Mouse (Mus musculus) forebrain, postnatal 0 days (tissue): Measurements from ENCODE around the gene Trim67. TPM values are rescaled to one million over a fixed set of nuclear protein-coding genes. Genes with fewer than 3 reads are reported as not detected.

ENCODE experiments used
- ATAC-seq: fragments of 200-750 bp; cut with Nextera tagmentation; 2 replicates; pipeline ENCODE4 v1.8.0; 2017; ENCODE audit warnings: mild to moderate bottlenecking, moderate library complexity
- DNase-seq: peaks from one replicate; pipeline ENCODE4 v3.0.0-alpha.2; 2015
- H3K27ac ChIP-seq: fragments of 300-500 bp; sonication (generic); 2 replicates; pipeline ENCODE4 v1.5.1; 2014; ENCODE audit warnings: low read depth, mild to moderate bottlenecking, antibody characterized with exemption, low read length, moderate library complexity, mixed read lengths
- H3K27me3 ChIP-seq: fragments of 300-500 bp; sonication (generic); 2 replicates; pipeline ENCODE4 v1.6.1; 2014; ENCODE audit warnings: mild to moderate bottlenecking, low read length, mixed read lengths; ENCODE audit not compliant: insufficient read depth
- H3K36me3 ChIP-seq: fragments of 300-500 bp; sonication (generic); 2 replicates; pipeline ENCODE4 v1.6.1; 2014; ENCODE audit warnings: mild to moderate bottlenecking, moderate library complexity; ENCODE audit not compliant: insufficient read depth
- H3K4me1 ChIP-seq: fragments of 300-500 bp; sonication (generic); 2 replicates; pipeline ENCODE4 v1.6.1; 2014; ENCODE audit warnings: antibody characterized with exemption; ENCODE audit not compliant: insufficient read depth
- H3K4me2 ChIP-seq: fragments of 300-500 bp; sonication (generic); 2 replicates; pipeline ENCODE4 v1.6.1; 2014; ENCODE audit warnings: low read depth, mild to moderate bottlenecking, moderate library complexity
- H3K4me3 ChIP-seq: fragments of 300-500 bp; sonication (generic); 2 replicates; pipeline ENCODE4 v1.5.1; 2014; ENCODE audit warnings: low read depth, low read length, mixed read lengths
- H3K9ac ChIP-seq: fragments of 300-500 bp; sonication (generic); 2 replicates; pipeline ENCODE4 v1.6.1; 2014; ENCODE audit warnings: mild to moderate bottlenecking
- H3K9me3 ChIP-seq: fragments of 300-500 bp; sonication (generic); 2 replicates; pipeline ENCODE4 v1.6.1; 2016; ENCODE audit warnings: low read length
- CTCF ChIP-seq: sonication (generic); IDR thresholded peaks from 2 replicates; pipeline ENCODE4 v1.5.1; 2016; ENCODE audit warnings: antibody characterized with exemption, control low read depth, low read depth
- WGBS: fragments of 180-500 bp; shearing (Covaris S2); extraction: QIAGEN DNeasy Blood & Tissue Kit; methylation state at CpG from one replicate; pipeline ENCODE4 v1.1.7; 2014; 5-methylcytosine and 5-hydroxymethylcytosine counted together
- polyA plus RNA-seq: library from polyadenylated mRNA; unstranded; fragments of >200 nt; fragmentation: Nextera tagmentation; extraction: Ambion mirVana; gene quantifications from 2 replicates; pipeline ENCODE4 v1.2.1, GENCODE M21; 2015
- total RNA-seq: library from RNA; depleted of rRNA; stranded (reverse); fragments of >200 nt; gene quantifications from 2 replicates; pipeline ENCODE4 v1.2.3, GENCODE M21; 2014

Trim67 gene
- total and polyA plus RNA-seq, 2 experiments from 2014 or later = 25.7 to 68.3 TPM

DNA sequence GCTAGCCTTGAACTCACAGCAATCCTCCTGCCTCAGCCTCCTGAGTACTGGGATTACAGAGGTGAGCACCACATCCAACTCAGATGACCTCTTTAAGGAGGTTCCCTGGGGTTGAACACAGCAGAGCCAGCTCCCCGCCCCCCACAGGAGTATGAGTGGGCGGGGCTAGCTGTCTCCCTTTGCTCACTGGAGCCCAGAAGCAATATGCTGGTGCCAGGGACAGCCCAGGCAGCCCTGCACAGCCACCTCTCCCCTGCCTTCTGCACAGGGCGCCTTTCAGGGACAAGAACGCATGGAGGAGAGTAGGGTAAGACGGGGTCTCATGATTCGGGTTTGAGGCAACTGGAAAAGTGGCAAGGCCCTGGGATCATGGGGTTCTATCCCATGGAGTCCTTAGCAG, 38.6 kb downstream of the Trim67 start:
- WGBS = 81% methylated on average over 6 of the region's 6 CpGs
- Histone ChIP-seq H3K27ac (no peak overlapping the region), H3K27me3 (no peaks in the 10 kb centered on the region), H3K4me1 (no peaks in the 10 kb centered on the region), H3K4me2 (no peak overlapping the region), H3K36me3 (peaks cover 49% of the 10 kb centered on the region), H3K9me3 (no peaks in the 10 kb centered on the region), H3K9ac (no peak overlapping the region), H3K4me3 (no peak overlapping the region)
- TF ChIP-seq CTCF = no peak
- DNase-seq (no peak), ATAC-seq (no peak)

DNA sequence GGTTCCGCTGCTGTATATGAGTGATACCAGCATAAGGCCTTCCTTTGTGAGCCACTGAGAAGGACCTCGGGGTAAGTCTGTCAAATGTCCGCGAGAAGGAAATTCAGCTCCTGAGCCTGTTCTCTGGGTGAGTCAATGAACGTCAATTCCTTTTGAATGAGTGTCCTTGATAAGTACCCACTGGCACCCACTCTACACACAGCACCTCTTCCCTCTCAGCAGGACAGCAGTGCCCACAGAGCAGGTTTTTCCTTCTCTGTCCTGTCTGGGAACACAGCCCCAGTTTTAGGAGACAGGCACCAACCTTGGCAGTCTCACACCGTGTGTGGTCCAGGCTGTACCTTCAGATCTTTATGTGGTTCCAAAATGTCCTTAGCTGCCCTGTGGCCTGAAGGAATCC, 39.0 kb downstream of the Trim67 start:
- no peaks in the 10 kb centered on the region for H3K4me1 ChIP-seq
- H3K27ac ChIP-seq = no peak overlapping the region
- TF ChIP-seq CTCF = no peak
- no peak overlapping the region for H3K4me3 ChIP-seq
- H3K9ac ChIP-seq = no peak overlapping the region
- H3K36me3 ChIP-seq = peaks cover 45% of the 10 kb centered on the region
- H3K27me3 ChIP-seq = no peaks in the 10 kb centered on the region
- no peak overlapping the region for H3K4me2 ChIP-seq
- no peak for ATAC-seq
- WGBS = 85% methylated on average over 6 of the region's 6 CpGs
- DNase-seq = no peak
- H3K9me3 ChIP-seq = no peaks in the 10 kb centered on the region

DNA sequence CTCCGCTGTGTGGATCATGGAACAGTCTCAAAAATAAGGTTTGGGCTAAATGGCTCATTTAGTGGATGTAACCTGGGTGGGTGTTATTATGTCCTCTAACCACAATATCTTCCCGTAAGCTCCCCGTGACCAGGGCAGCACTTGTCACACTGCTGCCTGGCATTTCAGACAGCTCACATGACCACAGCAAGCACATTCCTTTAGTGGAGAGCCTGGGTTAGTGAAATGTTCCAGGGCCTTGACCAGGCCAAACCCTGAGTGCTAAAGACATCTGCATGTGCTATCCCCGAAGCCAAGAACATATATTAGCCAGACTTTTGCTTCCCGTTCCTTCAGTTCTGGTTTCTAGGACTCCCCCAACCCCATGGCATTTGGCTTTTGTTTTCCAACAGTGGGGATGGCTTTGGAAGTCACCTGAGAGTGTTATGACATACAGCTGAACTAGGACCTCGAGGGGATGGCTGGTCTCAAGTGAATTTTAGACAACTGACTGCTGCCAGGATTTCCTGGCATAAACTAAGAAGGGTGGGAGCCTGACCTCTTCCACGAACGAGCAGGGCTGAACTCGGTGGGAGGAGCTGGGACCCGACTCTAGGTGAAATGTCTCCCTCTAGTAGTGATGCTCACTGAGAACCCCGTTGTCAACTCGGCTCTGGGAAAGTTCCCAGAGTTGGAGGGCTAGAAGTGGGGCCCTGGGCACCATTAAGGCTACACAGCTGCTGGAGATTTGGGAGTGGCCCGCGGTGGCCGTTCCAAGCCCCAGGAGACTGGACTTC, 40.7 kb downstream of the Trim67 start:
- H3K9me3 ChIP-seq = no peaks in the 10 kb centered on the region
- H3K4me1 ChIP-seq = no peaks in the 10 kb centered on the region
- H3K27me3 ChIP-seq = no peaks in the 10 kb centered on the region
- no peak for TF ChIP-seq CTCF
- 45% methylated on average over 15 of the region's 15 CpGs for WGBS
- H3K4me2 ChIP-seq = no peak overlapping the region
- no peak overlapping the region for H3K4me3 ChIP-seq
- ATAC-seq (no peak), DNase-seq (no peak)
- H3K27ac ChIP-seq = no peak overlapping the region
- H3K36me3 ChIP-seq = peaks cover 34% of the 10 kb centered on the region
- no peak overlapping the region for H3K9ac ChIP-seq

DNA sequence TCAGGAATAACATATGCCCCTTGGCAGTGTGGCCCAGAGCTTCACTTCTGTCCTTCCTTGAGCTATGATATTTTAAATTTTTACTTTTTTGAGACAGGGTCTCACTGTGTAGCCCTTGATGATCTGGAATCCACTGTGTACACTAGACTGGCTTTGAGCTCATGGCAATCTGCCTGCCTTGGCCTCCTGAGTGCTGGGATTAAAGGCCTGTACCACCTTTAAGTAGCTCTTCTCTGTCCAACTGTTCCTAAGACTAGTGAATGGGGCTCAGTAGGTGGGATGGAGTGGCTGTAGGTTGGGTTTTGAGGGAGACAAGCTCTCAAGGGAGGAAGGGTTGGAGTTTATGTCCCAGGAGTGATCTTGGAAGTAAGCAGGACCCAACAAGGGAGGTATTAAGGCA, 43.0 kb downstream of the Trim67 start:
- no peak overlapping the region for H3K9ac ChIP-seq
- H3K27me3 ChIP-seq = no peaks in the 10 kb centered on the region
- H3K9me3 ChIP-seq = no peaks in the 10 kb centered on the region
- H3K36me3 ChIP-seq = peaks cover 34% of the 10 kb centered on the region
- no peak overlapping the region for H3K4me3 ChIP-seq
- ATAC-seq (no peak), DNase-seq (no peak)
- no peak overlapping the region for H3K27ac ChIP-seq
- no peaks in the 10 kb centered on the region for H3K4me1 ChIP-seq
- H3K4me2 ChIP-seq = no peak overlapping the region
- TF ChIP-seq CTCF = no peak

DNA sequence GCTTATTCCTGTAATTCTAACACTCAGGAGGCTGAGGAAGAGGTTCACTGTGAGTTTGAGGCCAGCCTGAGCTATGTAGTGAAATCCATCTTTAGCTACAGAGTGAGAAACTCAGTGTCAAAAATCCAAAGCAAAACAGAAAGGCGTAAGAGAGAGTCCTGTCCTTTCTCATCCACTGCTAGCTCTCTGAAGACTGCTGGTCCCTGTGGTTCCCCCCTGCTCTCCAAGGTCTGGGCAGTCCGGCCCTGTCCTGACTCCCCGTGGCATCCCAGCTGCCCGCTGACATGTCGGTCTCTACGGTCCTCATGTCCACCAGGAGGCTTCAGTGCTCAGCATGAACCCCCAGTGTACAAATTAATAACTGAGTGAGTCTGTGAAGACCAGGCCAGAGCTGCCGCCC, 43.4 kb downstream of the Trim67 start:
- Histone ChIP-seq H3K4me2 (no peak overlapping the region), H3K36me3 (peaks cover 38% of the 10 kb centered on the region), H3K27ac (no peak overlapping the region), H3K4me3 (no peak overlapping the region), H3K27me3 (no peaks in the 10 kb centered on the region), H3K9me3 (no peaks in the 10 kb centered on the region), H3K9ac (no peak overlapping the region), H3K4me1 (no peaks in the 10 kb centered on the region)
- no peak for ATAC-seq
- DNase-seq = no peak
- 76% methylated on average over 7 of the region's 7 CpGs for WGBS
- no peak for TF ChIP-seq CTCF

DNA sequence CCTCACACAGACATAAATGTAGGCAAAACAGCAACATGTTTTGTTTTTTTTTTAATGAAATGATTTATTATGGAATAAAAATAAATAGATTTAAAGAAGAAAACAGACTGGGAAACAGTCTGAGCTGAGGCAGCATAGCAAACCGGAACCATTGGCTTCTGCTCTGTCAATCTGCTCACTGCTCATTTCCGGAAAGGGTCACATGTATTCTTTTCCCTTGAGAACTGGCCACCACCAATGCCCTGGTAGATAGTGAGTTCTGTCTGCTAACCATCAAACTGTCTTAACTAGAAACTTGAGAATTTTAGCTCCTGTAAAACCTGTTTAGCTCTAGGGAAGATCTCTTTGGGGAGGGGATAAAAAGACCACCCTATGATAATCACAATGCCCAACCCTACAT, 44.0 kb downstream of the Trim67 start:
- no peak overlapping the region for H3K27ac ChIP-seq
- no peaks in the 10 kb centered on the region for H3K27me3 ChIP-seq
- WGBS = 93% methylated on average over 2 of the region's 2 CpGs
- H3K4me3 ChIP-seq = no peak overlapping the region
- peaks cover 37% of the 10 kb centered on the region for H3K36me3 ChIP-seq
- ATAC-seq = no peak
- TF ChIP-seq CTCF = no peak
- no peaks in the 10 kb centered on the region for H3K9me3 ChIP-seq
- no peak overlapping the region for H3K4me2 ChIP-seq
- no peaks in the 10 kb centered on the region for H3K4me1 ChIP-seq
- no peak for DNase-seq
- no peak overlapping the region for H3K9ac ChIP-seq

DNA sequence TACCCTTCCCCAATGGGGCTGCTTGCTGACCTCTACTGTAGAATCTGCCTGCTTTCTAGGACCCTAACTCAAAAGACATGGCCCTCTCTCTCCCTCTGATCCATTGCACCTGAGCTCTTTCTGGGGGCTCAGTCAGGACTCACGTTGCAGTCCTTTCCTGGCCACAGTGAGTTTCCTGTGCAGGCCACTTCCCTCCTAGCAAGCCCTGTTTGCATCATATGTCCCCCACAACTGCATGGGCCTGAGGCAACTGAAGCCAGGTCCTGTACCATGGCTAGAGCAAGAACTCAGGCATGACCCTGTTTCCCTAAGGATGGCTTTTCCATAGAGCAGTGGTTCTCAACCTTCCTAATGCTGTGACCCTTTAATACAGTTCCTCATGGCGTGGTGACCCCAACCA, 45.1 kb downstream of the Trim67 start:
- TF ChIP-seq CTCF = no peak
- Histone ChIP-seq H3K27ac (no peak overlapping the region), H3K4me2 (no peak overlapping the region), H3K27me3 (no peaks in the 10 kb centered on the region), H3K9me3 (no peaks in the 10 kb centered on the region), H3K4me1 (no peaks in the 10 kb centered on the region), H3K4me3 (no peak overlapping the region), H3K36me3 (peaks cover 34% of the 10 kb centered on the region), H3K9ac (no peak overlapping the region)
- ATAC-seq (no peak), DNase-seq (no peak)
- 87% methylated on average over 2 of the region's 2 CpGs for WGBS
